In genomic region chr12:116123786-116124185, GRCm38 (mm10) we compare ENCODE assay signal across 22 mouse cellular contexts.
"Had no signal": no experiment of that assay in that cellular context is flagged by ENCODE, and none has a peak within 500 bp of the region (broad histone marks: within the 10 kb centered on the region; RNA-seq: fewer than 3 reads in every experiment).

No protein-coding gene starts in this region.

- ATAC-seq: forebrain, embryonic 13.5 days; forebrain, embryonic 14.5 days; forebrain, embryonic 15.5 days; forebrain, embryonic 16.5 days; forebrain, postnatal 0 days had no signal

- DNase-seq: cerebellum, adult 18-20 months; cerebellum, adult 2 months; cerebellum, adult 8-10 months; cerebellum, adult 9-10 months; cerebellum, adult 9-11 months; cerebellum, postnatal 10 days; cerebellum, postnatal 14 days; cerebellum, postnatal 25 days; cerebellum, postnatal 36 days; embryo, embryonic 11 days; forebrain, postnatal 0 days; gastrocnemius, adult 2 months; gastrocnemius, postnatal 10 days; gastrocnemius, postnatal 14 days; gastrocnemius, postnatal 25 days; gastrocnemius, postnatal 36 days; heart, adult 18-20 months; heart, adult 2 months had no signal
